Mouse (Mus musculus): ENCODE measurements around the gene Rabgap1l. TPM values are rescaled to one million over a fixed set of nuclear protein-coding genes. Genes with fewer than 3 reads are reported as not detected.
A peak's percentile ranks its signal among the peaks of the same experiment; 100 is the strongest.

The Rabgap1l gene
- total and polyA plus RNA-seq, 2 experiments from 2014 or later, result 34.1 to 110 TPM

GRCm38 (mm10) chr1:160734743-160735142 lies 58.3 kb downstream of the Rabgap1l start:
- H3K36me3 ChIP-seq (ENCODE audit: insufficient read depth, low read length), result peaks cover 3% of the 10 kb centered on the region; the same call in 1 of the 2 replicates
- no peak overlapping the region for H3K4me2 ChIP-seq (ENCODE audit: low read depth, low read length, poor library complexity, severe bottlenecking)
- no peaks in the 10 kb centered on the region for H3K9me3 ChIP-seq (ENCODE audit: low read length)
- no peak overlapping the region for H3K4me3 ChIP-seq (ENCODE audit: low read depth, low read length)
- DNase-seq (ENCODE audit: low spot score) (no peak), ATAC-seq (ENCODE audit: low FRiP score) (no peak)
- H3K27me3 ChIP-seq (ENCODE audit: insufficient read depth, low read length), result no peaks in the 10 kb centered on the region
- no peak for TF ChIP-seq CTCF (IDR thresholded peaks at IDR 0.05)
- H3K4me1 ChIP-seq (ENCODE audit: insufficient read depth, low read length), result no peaks in the 10 kb centered on the region
- WGBS, result 85% methylated on average over 2 of the region's 2 CpGs
- H3K27ac ChIP-seq (ENCODE audit: low read depth, low read length), result no peak overlapping the region
- H3K9ac ChIP-seq (replicated peaks; ENCODE audit: low read length, poor library complexity, severe bottlenecking), result no peak overlapping the region

- no peak for ATAC-seq (ENCODE audit: low FRiP score)
- 90% methylated on average over 4 of the region's 4 CpGs for WGBS
- H3K36me3 ChIP-seq (ENCODE audit: insufficient read depth, low read length), result peaks cover 3% of the 10 kb centered on the region; the same call in 1 of the 2 replicates
- TF ChIP-seq CTCF (IDR thresholded peaks at IDR 0.05), result no peak
- no peak overlapping the region for H3K4me2 ChIP-seq (ENCODE audit: low read depth, low read length, poor library complexity, severe bottlenecking)
- no peak overlapping the region for H3K4me3 ChIP-seq (ENCODE audit: low read depth, low read length)
- H3K9me3 ChIP-seq (ENCODE audit: low read length), result no peaks in the 10 kb centered on the region
- no peak overlapping the region for H3K9ac ChIP-seq (replicated peaks; ENCODE audit: low read length, poor library complexity, severe bottlenecking)
- DNase-seq (ENCODE audit: low spot score), result no peak
- H3K27ac ChIP-seq (ENCODE audit: low read depth, low read length), result no peak overlapping the region
- no peaks in the 10 kb centered on the region for H3K27me3 ChIP-seq (ENCODE audit: insufficient read depth, low read length)
- H3K4me1 ChIP-seq (ENCODE audit: insufficient read depth, low read length), result no peaks in the 10 kb centered on the region
These were observed 63.1 kb downstream of the Rabgap1l start for GRCm38 (mm10) chr1:160729944-160730343.

- Histone ChIP-seq H3K4me2 (ENCODE audit: low read depth, low read length, poor library complexity, severe bottlenecking) (no peak overlapping the region), H3K9me3 (ENCODE audit: low read length) (no peaks in the 10 kb centered on the region), H3K27ac (ENCODE audit: low read depth, low read length) (no peak overlapping the region), H3K27me3 (ENCODE audit: insufficient read depth, low read length) (no peaks in the 10 kb centered on the region), H3K9ac (replicated peaks; ENCODE audit: low read length, poor library complexity, severe bottlenecking) (no peak overlapping the region), H3K36me3 (ENCODE audit: insufficient read depth, low read length) (no peaks in the 10 kb centered on the region), H3K4me1 (ENCODE audit: insufficient read depth, low read length) (no peaks in the 10 kb centered on the region), H3K4me3 (ENCODE audit: low read depth, low read length) (no peak overlapping the region)
- TF ChIP-seq CTCF (IDR thresholded peaks at IDR 0.05), result peak; percentile 83
- peak; percentile 84 for DNase-seq (ENCODE audit: low spot score)
- peak; percentile 63; the same call in 1 of the 2 replicates for ATAC-seq (ENCODE audit: low FRiP score)
- 14% methylated on average over 3 of the region's 3 CpGs for WGBS
These were observed 75.3 kb downstream of the Rabgap1l start for GRCm38 (mm10) chr1:160717742-160718141.

GRCm38 (mm10) chr1:160714685-160715084 lies 78.3 kb downstream of the Rabgap1l start:
- no peak overlapping the region for H3K27ac ChIP-seq (ENCODE audit: low read depth, low read length)
- peak; percentile 44; the same call in 1 of the 2 replicates for ATAC-seq (ENCODE audit: low FRiP score)
- DNase-seq (ENCODE audit: low spot score), result peak; percentile 67
- no peak overlapping the region for H3K4me2 ChIP-seq (ENCODE audit: low read depth, low read length, poor library complexity, severe bottlenecking)
- no peak overlapping the region for H3K4me3 ChIP-seq (ENCODE audit: low read depth, low read length)
- H3K27me3 ChIP-seq (ENCODE audit: insufficient read depth, low read length), result no peaks in the 10 kb centered on the region
- TF ChIP-seq CTCF (IDR thresholded peaks at IDR 0.05), result peak; percentile 87
- no peak overlapping the region for H3K9ac ChIP-seq (replicated peaks; ENCODE audit: low read length, poor library complexity, severe bottlenecking)
- no peaks in the 10 kb centered on the region for H3K9me3 ChIP-seq (ENCODE audit: low read length)
- H3K36me3 ChIP-seq (ENCODE audit: insufficient read depth, low read length), result no peaks in the 10 kb centered on the region
- H3K4me1 ChIP-seq (ENCODE audit: insufficient read depth, low read length), result no peaks in the 10 kb centered on the region

GRCm38 (mm10) chr1:160713887-160714286 lies 79.1 kb downstream of the Rabgap1l start:
- no peaks in the 10 kb centered on the region for H3K36me3 ChIP-seq (ENCODE audit: insufficient read depth, low read length)
- no peak for ATAC-seq (ENCODE audit: low FRiP score)
- 90% methylated on average over 4 of the region's 4 CpGs for WGBS

GRCm38 (mm10) chr1:160713383-160713782 lies 79.6 kb downstream of the Rabgap1l start:
- Histone ChIP-seq H3K27ac (ENCODE audit: low read depth, low read length) (no peak overlapping the region), H3K4me2 (ENCODE audit: low read depth, low read length, poor library complexity, severe bottlenecking) (no peak overlapping the region), H3K27me3 (ENCODE audit: insufficient read depth, low read length) (no peaks in the 10 kb centered on the region), H3K4me3 (ENCODE audit: low read depth, low read length) (no peak overlapping the region), H3K9me3 (ENCODE audit: low read length) (no peaks in the 10 kb centered on the region), H3K9ac (replicated peaks; ENCODE audit: low read length, poor library complexity, severe bottlenecking) (no peak overlapping the region), H3K4me1 (ENCODE audit: insufficient read depth, low read length) (no peaks in the 10 kb centered on the region), H3K36me3 (ENCODE audit: insufficient read depth, low read length) (no peaks in the 10 kb centered on the region)
- ATAC-seq (ENCODE audit: low FRiP score) (no peak), DNase-seq (ENCODE audit: low spot score) (no peak)
- no peak for TF ChIP-seq CTCF (IDR thresholded peaks at IDR 0.05)
- WGBS, result 92% methylated on average over 1 of the region's 1 CpGs

More at GRCm38 (mm10) chr1:160713887-160714286, 79.1 kb downstream of the Rabgap1l start:
- no peaks in the 10 kb centered on the region for H3K27me3 ChIP-seq (ENCODE audit: insufficient read depth, low read length)
- DNase-seq (ENCODE audit: low spot score), result no peak
- no peaks in the 10 kb centered on the region for H3K9me3 ChIP-seq (ENCODE audit: low read length)
- no peak overlapping the region for H3K9ac ChIP-seq (replicated peaks; ENCODE audit: low read length, poor library complexity, severe bottlenecking)
- H3K4me3 ChIP-seq (ENCODE audit: low read depth, low read length), result no peak overlapping the region
- H3K27ac ChIP-seq (ENCODE audit: low read depth, low read length), result no peak overlapping the region
- H3K4me2 ChIP-seq (ENCODE audit: low read depth, low read length, poor library complexity, severe bottlenecking), result no peak overlapping the region
- H3K4me1 ChIP-seq (ENCODE audit: insufficient read depth, low read length), result no peaks in the 10 kb centered on the region
- no peak for TF ChIP-seq CTCF (IDR thresholded peaks at IDR 0.05)
